Mouse (Mus musculus) frontal cortex, postnatal 25 days (tissue): ENCODE results near the gene Gm8897.
"Not testable (repeated sequence)": the region's sequence is repeated elsewhere in the genome, so short reads cannot be mapped to it uniquely, and the experiment has no call there.

Experiments used
- DNase-seq, 2 experiments: peaks; one replicate each; pipeline ENCODE4 v3.0.0; 2022; ENCODE audit warnings: low spot score in 2 of 2

The Gm8897 gene

GRCm38 (mm10) chr5:11416118-11416517 lies at the start of gene Gm8897:
TSS of gene Gm8897 (plus strand) at chr5:11416418.
- not testable (repeated sequence) for DNase-seq

GRCm38 (mm10) chr5:11416691-11417090 lies 473 bp downstream of the Gm8897 start:
- not testable (repeated sequence) for DNase-seq
